Mouse (Mus musculus): ENCODE measurements around the gene Apex2.

GRCm38 (mm10) chrX:150585116-150585515 lies 4.6 kb downstream of the Apex2 start:
- TF ChIP-seq CTCF (IDR thresholded peaks at IDR 0.05; ENCODE audit: low read depth): no peak
- no peak for TF ChIP-seq EP300 (optimal IDR thresholded peaks at IDR 0.05)

All from stomach, postnatal 0 days (tissue).